Comparison of ENCODE assay signal across 13 mouse cellular contexts in the genomic region with DNA sequence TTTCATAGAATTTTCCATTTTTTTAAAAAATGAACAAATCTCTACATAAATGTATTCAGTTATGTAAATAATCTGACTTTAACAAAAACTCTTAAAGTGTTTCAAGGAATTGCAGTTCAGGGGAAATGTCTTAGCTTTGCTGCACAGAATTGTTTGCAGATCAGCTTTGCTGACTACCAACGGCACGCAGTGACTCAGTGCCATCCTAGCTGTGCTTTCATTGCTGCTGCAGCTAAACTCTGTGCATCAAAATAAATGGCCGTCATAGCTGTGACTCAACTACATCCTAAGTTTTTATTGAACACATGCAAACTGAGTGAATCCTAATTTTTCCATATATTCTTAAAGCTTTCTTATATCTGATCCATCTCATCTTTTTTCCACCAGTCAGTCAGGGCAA.
"Had no signal": no experiment of that assay in that cellular context is flagged by ENCODE, and none has a peak within 500 bp of the region (broad histone marks: within the 10 kb centered on the region; RNA-seq: fewer than 3 reads in every experiment).

No protein-coding gene starts in this region.

- DNase-seq: gastrocnemius, postnatal 14 days; gastrocnemius, postnatal 36 days; heart, adult 11 months; heart, adult 2 months; heart, postnatal 10 days; heart, postnatal 4 days; kidney, adult 18-20 months; kidney, adult 8-10 months; kidney, postnatal 10 days; kidney, postnatal 25 days; kidney, postnatal 4 days; layer of hippocampus, postnatal 36 days; left cerebral cortex, postnatal 4 days had no signal
